Mouse (Mus musculus) frontal cortex, adult 2 months (tissue): ENCODE data around the gene Gm8922. TPM values are rescaled to one million over a fixed set of nuclear protein-coding genes. Genes with fewer than 3 reads are reported as not detected.
"Not testable (repeated sequence)": the region's sequence is repeated elsewhere in the genome, so short reads cannot be mapped to it uniquely, and the experiment has no call there.

ENCODE experiments used
- DNase-seq, 2 experiments: peaks; one replicate each; pipeline ENCODE4 v3.0.0; 2022; ENCODE audit warnings: low spot score in 1 of 2; ENCODE audit errors: extremely low spot score in 1 of 2
- polyA plus RNA-seq: library from polyadenylated mRNA; depleted of rRNA; stranded (reverse); fragments of >200 nt; gene quantifications from 2 replicates; pipeline ENCODE4 v1.2.3, GENCODE M21; 2012; rRNA removed

The Gm8922 gene
- not detected in 2 replicates for polyA plus RNA-seq

DNA sequence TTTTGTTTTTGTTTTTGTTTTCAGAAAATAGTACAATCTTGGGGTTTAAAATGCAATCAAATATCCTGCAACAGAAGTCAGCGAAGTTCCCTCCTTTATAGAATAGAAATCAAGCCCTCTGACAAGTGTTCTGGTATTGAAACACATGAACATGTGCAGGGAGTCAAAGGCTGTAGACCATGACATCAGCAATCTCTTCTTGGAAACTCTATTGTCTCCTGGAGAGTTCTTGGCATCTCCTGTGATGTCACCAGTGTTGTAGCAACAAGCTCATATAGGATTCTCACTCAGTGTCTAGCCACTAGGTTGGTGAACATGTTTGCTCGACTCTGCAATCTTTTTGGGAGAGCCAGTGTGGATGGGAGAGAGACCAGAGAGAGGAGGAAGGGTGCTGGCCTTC is at the start of gene Gm8922:
Gene Gm8922, plus strand, starts transcription at position 301 of the 400 bp plus-strand sequence.
- not testable (repeated sequence) for DNase-seq

Other genes with a start within 250 kb of the Gm8922 start
- not detected in 2 replicates for gene Gm8906, start 179.3 kb upstream of the Gm8922 start, polyA plus RNA-seq
- gene Gm6460, start 87.0 kb upstream of the Gm8922 start, polyA plus RNA-seq: not detected in 2 replicates
- gene Gm8926, start 88.6 kb downstream of the Gm8922 start, polyA plus RNA-seq: not detected in 2 replicates
- gene Gm6465, start 163.6 kb downstream of the Gm8922 start, polyA plus RNA-seq: not detected in 2 replicates
- gene 4933402N22Rik, start 236.1 kb downstream of the Gm8922 start, polyA plus RNA-seq: not detected in 2 replicates